8 mouse cellular contexts compared by ENCODE assay signal in the genomic region with DNA sequence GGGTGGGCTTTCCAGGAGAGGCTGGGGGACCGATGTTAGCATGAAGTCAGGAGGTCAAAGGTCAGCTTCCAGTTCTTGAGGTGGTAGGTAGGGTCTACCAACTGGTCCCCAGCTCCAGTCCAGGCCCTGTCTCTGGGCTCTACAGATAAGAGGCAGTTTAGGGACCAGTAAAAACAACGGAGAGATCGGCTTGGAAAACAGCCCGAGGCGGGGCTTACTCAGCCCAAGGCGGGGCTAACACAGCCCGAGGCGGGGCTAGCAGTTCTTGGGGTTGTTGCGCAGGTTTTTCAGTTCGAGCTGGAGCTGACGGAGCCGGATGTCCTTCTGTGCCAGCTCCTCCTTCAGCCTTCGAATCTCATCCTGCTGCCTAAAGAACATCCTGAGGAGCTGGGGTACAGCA.
DNase-seq lines count a peak whose midpoint lies in the region; ATAC-seq and TF ChIP-seq lines count a peak whose summit lies in the region.

No protein-coding gene starts in this region.

- DNase-seq in ES-CJ7 (ENCODE audit: low read depth, low spot score), result peak; percentile 72
- DNase-seq in brain, embryonic 14.5 days (ENCODE audit: low read depth), result peak; percentile 66
- DNase-seq in forebrain, embryonic 10.5 days (ENCODE audit: extremely low spot score, low spot score), result peak; percentile 58
- DNase-seq in heart, postnatal 10 days, result peak; percentile 87 to 88
- DNase-seq in kidney, postnatal 14 days, result peak; percentile 91
- peak; percentile 93 for DNase-seq in lung, embryonic 14.5 days
- DNase-seq in thymus, postnatal 14 days, result peak; percentile 67

- peak; percentile 80 for ATAC-seq in lung, embryonic 14.5 days (ENCODE audit: insufficient read depth)
- ATAC-seq in neutrophil, adult 5-6 weeks (ENCODE audit: extremely low read depth, insufficient number of reproducible peaks, low FRiP score, poor library complexity, severe bottlenecking), result peak; percentile 32; the same call in 1 of the 2 replicates

- no peak for TF ChIP-seq POLR2A in brain, embryonic 14.5 days (IDR thresholded peaks at IDR 0.05; ENCODE audit: borderline replicate concordance, extremely low read depth, insufficient read depth, insufficient read length, poor library complexity, severe bottlenecking)

- H3K4me2 ChIP-seq in lung, embryonic 14.5 days, result peak overlapping the region; percentile 58

- H3K9me3 ChIP-seq in forebrain, embryonic 10.5 days, result peaks cover 6% of the 10 kb centered on the region; the same call in 1 of the 2 replicates
- no peaks in the 10 kb centered on the region for H3K9me3 ChIP-seq in lung, embryonic 14.5 days (ENCODE audit: low read depth, low read length)

- H3K36me3 ChIP-seq in forebrain, embryonic 10.5 days (replicated peaks), result peaks cover 14% of the 10 kb centered on the region; the same call in 1 of the 2 replicates
- H3K36me3 ChIP-seq in lung, embryonic 14.5 days (ENCODE audit: insufficient read depth), result peaks cover 15% of the 10 kb centered on the region; the same call in 1 of the 2 replicates

- H3K4me3 ChIP-seq in forebrain, embryonic 10.5 days, result peak overlapping the region; percentile 44
- H3K4me3 ChIP-seq in lung, embryonic 14.5 days (ENCODE audit: low read depth, low read length), result peak overlapping the region; percentile 21

- H3K27me3 ChIP-seq in forebrain, embryonic 10.5 days (ENCODE audit: poor library complexity, severe bottlenecking), result no peaks in the 10 kb centered on the region; the same call in 1 of the 2 replicates
- no peaks in the 10 kb centered on the region for H3K27me3 ChIP-seq in lung, embryonic 14.5 days (ENCODE audit: insufficient read depth, low read length)

- WGBS in forebrain, embryonic 10.5 days, result under 1% methylated on average over 13 of the region's 13 CpGs
- WGBS in lung, embryonic 14.5 days, result 5% methylated on average over 13 of the region's 13 CpGs

- peak overlapping the region; percentile 37 for H3K9ac ChIP-seq in lung, embryonic 14.5 days

- intact Hi-C loops in heart, postnatal 10 days (cut with DNase I), result no loop called here

- TF ChIP-seq CTCF in brain, embryonic 14.5 days (IDR thresholded peaks at IDR 0.05; ENCODE audit: borderline replicate concordance, extremely low read depth, insufficient read depth, insufficient read length), result no peak
- no peak for TF ChIP-seq CTCF in lung, embryonic 14.5 days (IDR thresholded peaks at IDR 0.05; ENCODE audit: low read depth)

- peak overlapping the region; percentile 81 for H3K27ac ChIP-seq in forebrain, embryonic 10.5 days
- peak overlapping the region; percentile 58; the same call in 1 of the 2 replicates for H3K27ac ChIP-seq in lung, embryonic 14.5 days (ENCODE audit: low read depth)

- peaks cover 27% of the 10 kb centered on the region for H3K4me1 ChIP-seq in forebrain, embryonic 10.5 days
- H3K4me1 ChIP-seq in lung, embryonic 14.5 days (ENCODE audit: insufficient read depth), result peaks cover 18% of the 10 kb centered on the region

Comparison
In these comparisons a context has a peak if more than half of its experiments do, and no peak if none do; other contexts are left out.
1. Peak in every context shown above with its lines: DNase-seq, ATAC-seq, H3K4me3 ChIP-seq and H3K27ac ChIP-seq.